Mouse (Mus musculus): ENCODE data around the gene Sash1. TPM values are rescaled to one million over a fixed set of nuclear protein-coding genes. Genes with fewer than 3 reads are reported as not detected.
A peak's percentile ranks its signal among the peaks of the same experiment; 100 is the strongest.

The Sash1 gene
- total and polyA plus RNA-seq, 2 experiments from 2014 or later = 5.0 to 47.4 TPM

DNA sequence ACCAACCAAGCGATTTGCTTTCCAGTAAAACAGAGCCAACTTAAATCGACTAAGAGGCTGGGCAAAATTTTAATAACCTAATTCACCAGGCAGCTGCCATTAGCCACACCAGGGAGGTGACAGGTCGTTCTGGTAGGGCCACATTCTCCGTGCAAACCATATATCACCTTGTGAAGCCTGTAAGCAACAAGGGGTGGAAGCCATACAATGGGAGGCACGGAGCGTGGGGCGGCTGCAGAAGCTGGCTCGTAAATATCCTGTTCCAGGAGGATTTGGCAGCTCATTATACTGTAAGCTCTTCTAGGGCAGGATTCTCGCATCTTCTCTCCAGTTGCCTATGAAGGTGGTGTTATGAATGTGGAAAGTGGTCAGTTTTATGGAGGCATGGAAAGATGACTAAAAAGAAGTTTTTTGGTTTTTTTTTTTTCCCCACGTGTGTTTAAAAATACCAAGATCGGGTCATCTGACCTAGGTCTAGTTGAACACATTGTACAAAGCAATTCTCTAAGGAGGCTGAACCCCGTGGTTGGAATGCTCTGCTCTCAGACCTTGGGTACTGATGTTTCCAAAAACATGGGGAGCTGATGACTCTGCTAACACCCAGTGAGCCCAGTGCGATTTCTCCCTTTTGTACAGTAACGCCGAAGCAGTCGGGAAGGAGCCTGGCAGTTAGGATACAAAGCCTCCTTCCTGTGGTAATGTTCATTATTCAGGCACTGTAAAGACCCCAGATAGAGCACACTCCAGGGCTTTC lies 24.5 kb upstream of the Sash1 start:
- no peaks in the 10 kb centered on the region for H3K36me3 ChIP-seq (ENCODE audit: insufficient read depth, low read length)
- H3K4me3 ChIP-seq (ENCODE audit: low read depth, low read length) = no peak overlapping the region
- TF ChIP-seq CTCF (IDR thresholded peaks at IDR 0.05) = no peak
- DNase-seq (ENCODE audit: low spot score) (no peak), ATAC-seq (ENCODE audit: low FRiP score) (no peak)
- H3K9ac ChIP-seq (replicated peaks; ENCODE audit: low read length, poor library complexity, severe bottlenecking) = no peak overlapping the region
- WGBS = 81% methylated on average over 16 of the region's 16 CpGs
- no peak overlapping the region for H3K4me2 ChIP-seq (ENCODE audit: low read depth, low read length, poor library complexity, severe bottlenecking)
- no peaks in the 10 kb centered on the region for H3K9me3 ChIP-seq (ENCODE audit: low read length)
- no peaks in the 10 kb centered on the region for H3K4me1 ChIP-seq (ENCODE audit: insufficient read depth, low read length)
- no peak overlapping the region for H3K27ac ChIP-seq (ENCODE audit: low read depth, low read length)
- H3K27me3 ChIP-seq (ENCODE audit: insufficient read depth, low read length) = no peaks in the 10 kb centered on the region

DNA sequence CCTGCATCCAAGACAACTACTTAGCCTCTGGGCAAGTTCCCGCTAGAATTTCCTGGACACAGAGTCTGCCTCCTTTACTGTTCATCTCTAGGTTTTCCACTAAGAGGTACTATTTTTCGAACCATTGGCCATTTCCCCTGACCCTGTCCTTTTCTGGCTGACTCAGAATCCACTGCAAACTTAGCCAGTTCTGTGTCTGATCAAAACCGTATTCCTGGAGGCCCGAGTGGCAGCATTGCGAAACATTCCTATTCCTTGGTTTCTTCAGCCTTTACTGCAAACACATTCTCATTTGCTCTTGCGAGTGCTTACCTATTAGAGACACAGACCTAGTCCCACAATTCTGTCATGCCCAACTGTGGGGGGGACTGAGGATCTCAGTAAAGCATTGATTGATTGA lies 17.2 kb upstream of the Sash1 start:
- WGBS = 96% methylated on average over 6 of the region's 6 CpGs
- H3K36me3 ChIP-seq (ENCODE audit: insufficient read depth, low read length) = no peaks in the 10 kb centered on the region
- H3K4me3 ChIP-seq (ENCODE audit: low read depth, low read length) = no peak overlapping the region
- no peak overlapping the region for H3K4me2 ChIP-seq (ENCODE audit: low read depth, low read length, poor library complexity, severe bottlenecking)
- H3K27ac ChIP-seq (ENCODE audit: low read depth, low read length) = no peak overlapping the region
- ATAC-seq (ENCODE audit: low FRiP score) = no peak
- no peak for DNase-seq (ENCODE audit: low spot score)
- H3K27me3 ChIP-seq (ENCODE audit: insufficient read depth, low read length) = no peaks in the 10 kb centered on the region
- no peaks in the 10 kb centered on the region for H3K4me1 ChIP-seq (ENCODE audit: insufficient read depth, low read length)
- no peak for TF ChIP-seq CTCF (IDR thresholded peaks at IDR 0.05)
- no peaks in the 10 kb centered on the region for H3K9me3 ChIP-seq (ENCODE audit: low read length)
- no peak overlapping the region for H3K9ac ChIP-seq (replicated peaks; ENCODE audit: low read length, poor library complexity, severe bottlenecking)

DNA sequence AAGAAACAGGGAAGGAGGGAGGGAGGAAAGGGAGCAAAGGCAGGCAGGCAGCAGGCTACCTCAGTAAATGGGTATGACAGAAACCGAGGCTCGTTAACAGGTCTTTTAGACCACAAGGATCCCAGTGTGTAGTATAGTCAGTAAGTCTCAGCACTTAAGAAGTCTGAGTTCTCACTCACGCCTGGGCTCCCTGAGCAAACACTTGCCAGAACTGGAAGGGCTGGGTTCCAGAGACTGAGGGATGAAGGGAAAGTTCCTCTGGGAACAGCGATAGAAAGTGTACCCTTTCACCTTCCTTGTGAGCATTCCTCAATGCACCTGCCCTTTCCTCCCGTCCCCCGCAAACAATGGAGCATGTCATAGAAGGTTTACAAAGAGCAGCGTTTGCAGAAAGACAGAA lies 16.5 kb upstream of the Sash1 start:
- Histone ChIP-seq H3K4me1 (ENCODE audit: insufficient read depth, low read length) (no peaks in the 10 kb centered on the region), H3K9me3 (ENCODE audit: low read length) (no peaks in the 10 kb centered on the region), H3K4me3 (ENCODE audit: low read depth, low read length) (no peak overlapping the region), H3K36me3 (ENCODE audit: insufficient read depth, low read length) (no peaks in the 10 kb centered on the region), H3K27ac (ENCODE audit: low read depth, low read length) (no peak overlapping the region), H3K4me2 (ENCODE audit: low read depth, low read length, poor library complexity, severe bottlenecking) (no peak overlapping the region), H3K9ac (replicated peaks; ENCODE audit: low read length, poor library complexity, severe bottlenecking) (no peak overlapping the region), H3K27me3 (ENCODE audit: insufficient read depth, low read length) (no peaks in the 10 kb centered on the region)
- DNase-seq (ENCODE audit: low spot score) = no peak
- no peak for TF ChIP-seq CTCF (IDR thresholded peaks at IDR 0.05)
- no peak for ATAC-seq (ENCODE audit: low FRiP score)
- WGBS = 84% methylated on average over 7 of the region's 7 CpGs

DNA sequence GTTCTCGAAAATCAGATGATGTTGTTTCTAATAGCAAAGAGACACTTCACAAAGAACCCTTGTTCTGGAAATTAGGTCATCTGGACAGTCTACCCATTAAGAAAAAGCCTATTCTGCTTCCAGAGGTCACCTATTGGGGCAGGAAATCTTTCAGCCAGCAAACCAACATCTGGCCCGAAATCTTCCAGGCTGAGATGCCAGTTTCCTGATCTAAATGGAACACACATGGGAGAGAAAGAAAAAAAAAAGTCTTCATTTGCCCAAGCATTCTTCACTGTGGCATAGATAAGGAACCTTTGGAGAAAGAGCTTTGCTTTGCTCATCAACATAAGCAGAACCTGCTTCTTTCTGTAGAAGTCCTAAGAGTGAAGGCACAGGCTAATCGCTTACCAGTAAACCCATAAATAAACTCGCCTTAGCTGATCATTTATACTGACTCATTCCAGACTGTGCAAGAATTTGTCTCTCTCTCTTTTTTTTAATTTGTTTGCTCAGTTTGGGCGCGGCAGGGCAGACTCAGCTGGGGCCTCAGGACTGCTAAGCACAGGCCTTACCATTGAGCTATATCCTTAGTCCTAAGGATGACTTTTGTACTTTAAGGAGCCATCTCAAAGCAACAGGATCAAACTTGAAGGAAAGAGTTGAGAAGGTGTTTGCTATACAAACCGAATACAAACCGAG lies 13.1 kb upstream of the Sash1 start:
- Histone ChIP-seq H3K9me3 (ENCODE audit: low read length) (no peaks in the 10 kb centered on the region), H3K4me1 (ENCODE audit: insufficient read depth, low read length) (no peaks in the 10 kb centered on the region), H3K27ac (ENCODE audit: low read depth, low read length) (0 out of 2 replicates have a peak overlapping the region, but pooled peaks have one; percentile 26), H3K27me3 (ENCODE audit: insufficient read depth, low read length) (no peaks in the 10 kb centered on the region), H3K9ac (replicated peaks; ENCODE audit: low read length, poor library complexity, severe bottlenecking) (no peak overlapping the region), H3K36me3 (ENCODE audit: insufficient read depth, low read length) (no peaks in the 10 kb centered on the region), H3K4me2 (ENCODE audit: low read depth, low read length, poor library complexity, severe bottlenecking) (no peak overlapping the region), H3K4me3 (ENCODE audit: low read depth, low read length) (no peak overlapping the region)
- ATAC-seq (ENCODE audit: low FRiP score) (no peak), DNase-seq (ENCODE audit: low spot score) (no peak)
- TF ChIP-seq CTCF (IDR thresholded peaks at IDR 0.05) = no peak
- WGBS = 87% methylated on average over 8 of the region's 8 CpGs

DNA sequence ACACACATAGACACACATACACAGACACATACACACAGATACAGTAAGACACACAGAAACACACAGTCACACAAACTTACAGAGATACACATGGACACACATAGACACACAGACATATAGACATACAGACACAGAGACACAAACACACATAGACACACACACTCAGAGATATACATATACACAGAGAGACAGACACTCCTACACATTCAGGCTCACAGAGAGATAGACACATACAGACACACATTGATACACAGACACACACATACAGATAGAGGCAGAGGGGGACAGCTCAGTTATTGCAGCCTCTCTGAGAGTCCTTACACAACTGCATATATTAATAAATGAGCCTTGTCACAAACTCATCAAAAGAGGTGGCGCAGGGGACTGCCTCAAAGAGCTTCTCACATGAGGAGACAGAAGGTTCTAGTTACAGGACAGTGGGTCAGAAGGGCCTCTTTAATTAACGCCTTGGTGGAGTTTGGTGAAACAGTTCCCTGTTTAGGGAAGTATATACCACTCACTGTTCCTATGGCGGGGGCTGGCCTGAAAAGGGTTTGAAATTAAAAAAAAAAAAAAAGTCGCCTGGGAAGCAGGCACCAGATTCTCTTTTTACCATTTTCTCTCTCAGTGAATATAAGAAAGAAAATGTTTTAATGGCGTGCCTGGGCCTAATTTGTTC lies 12.4 kb upstream of the Sash1 start:
- Histone ChIP-seq H3K27me3 (ENCODE audit: insufficient read depth, low read length) (no peaks in the 10 kb centered on the region), H3K4me2 (ENCODE audit: low read depth, low read length, poor library complexity, severe bottlenecking) (no peak overlapping the region), H3K27ac (ENCODE audit: low read depth, low read length) (no peak overlapping the region), H3K4me3 (ENCODE audit: low read depth, low read length) (no peak overlapping the region), H3K36me3 (ENCODE audit: insufficient read depth, low read length) (no peaks in the 10 kb centered on the region), H3K9ac (replicated peaks; ENCODE audit: low read length, poor library complexity, severe bottlenecking) (no peak overlapping the region), H3K9me3 (ENCODE audit: low read length) (no peaks in the 10 kb centered on the region), H3K4me1 (ENCODE audit: insufficient read depth, low read length) (no peaks in the 10 kb centered on the region)
- ATAC-seq (ENCODE audit: low FRiP score) = peak; percentile 31; the same call in 1 of the 2 replicates
- 71% methylated on average over 5 of the region's 5 CpGs for WGBS
- peak; percentile 17 for DNase-seq (ENCODE audit: low spot score)
- TF ChIP-seq CTCF (IDR thresholded peaks at IDR 0.05) = no peak
